Mouse (Mus musculus) MEL (cell line): ENCODE data around the gene Rad51b. TPM values are rescaled to one million over a fixed set of nuclear protein-coding genes. Genes with fewer than 3 reads are reported as not detected.

Experiments
- DNase-seq: peaks from one replicate; pipeline ENCODE4 v3.0.0; 2011; ENCODE audit warnings: low read depth, low spot score
- H3K27ac ChIP-seq: 2 replicates; pipeline ENCODE4 v1.5.1; 2012; ENCODE audit warnings: low read depth, mild to moderate bottlenecking, control low read depth, low read length, moderate library complexity; ENCODE audit not compliant: control insufficient read depth
- H3K27me3 ChIP-seq, 2 experiments: fragments of 150-350 bp in 1 of 2; sonication (generic) in 1 of 2; 2 replicates each; pipeline ENCODE4 v1.6.1; 2012; ENCODE audit warnings: low read length in 2 of 2, mild to moderate bottlenecking in 2 of 2, improper control_type of control experiment in 1 of 2, moderate library complexity in 1 of 2; ENCODE audit not compliant: insufficient read depth in 2 of 2, control insufficient read depth in 1 of 2
- H3K36me3 ChIP-seq, 2 experiments: 2 replicates each; pipeline ENCODE4 v1.6.1; 2012 to 2014; ENCODE audit warnings: low read length in 2 of 2, improper control_type of control experiment in 1 of 2, inconsistent platforms in 1 of 2, mild to moderate bottlenecking in 1 of 2; ENCODE audit not compliant: insufficient read depth in 2 of 2, control insufficient read depth in 1 of 2
- H3K4me1 ChIP-seq, 2 experiments: fragments of 150-350 bp in 1 of 2; sonication (generic) in 1 of 2; 2 replicates each; pipeline ENCODE4 v1.6.1; 2012; ENCODE audit warnings: low read length in 2 of 2, improper control_type of control experiment in 1 of 2, mild to moderate bottlenecking in 1 of 2; ENCODE audit not compliant: insufficient read depth in 2 of 2, control insufficient read depth in 1 of 2
- H3K4me3 ChIP-seq, 2 experiments: fragments of 150-350 bp in 1 of 2; sonication (generic) in 1 of 2; 2 replicates each; pipeline ENCODE4 v1.5.1; 2012; ENCODE audit warnings: low read depth in 2 of 2, low read length in 2 of 2, mild to moderate bottlenecking in 2 of 2, moderate library complexity in 2 of 2, control low read depth in 1 of 2, improper control_type of control experiment in 1 of 2; ENCODE audit not compliant: control insufficient read depth in 1 of 2, insufficient read depth in 1 of 2
- H3K79me2 ChIP-seq: 2 replicates; pipeline ENCODE4 v1.6.1; 2012; ENCODE audit warnings: mild to moderate bottlenecking, low read length, moderate library complexity; ENCODE audit not compliant: control insufficient read depth, poor library complexity, insufficient read depth
- H3K9ac ChIP-seq: 2 replicates; pipeline ENCODE4 v1.6.1; 2012; ENCODE audit warnings: low read depth, mild to moderate bottlenecking, control low read depth, low read length, moderate library complexity; ENCODE audit not compliant: control insufficient read depth, poor library complexity, severe bottlenecking
- H3K9me3 ChIP-seq: fragments of 150-350 bp; sonication (generic); replicated peaks from 2 replicates; pipeline ENCODE4 v1.6.1; 2012; ENCODE audit warnings: mild to moderate bottlenecking, low read length, improper control_type of control experiment, moderate library complexity; ENCODE audit not compliant: insufficient read depth
- BHLHE40 ChIP-seq: IDR thresholded peaks from 2 replicates; pipeline ENCODE4 v1.6.1; 2012; ENCODE audit warnings: low read depth, mild to moderate bottlenecking, inconsistent platforms, low read length, improper control_type of control experiment, borderline replicate concordance
- CTCF ChIP-seq, 3 experiments: IDR thresholded peaks in 2 of 3; conservative IDR thresholded peaks in 1 of 3; 2 replicates each; pipeline ENCODE4 v1.5.1; 2011 to 2012; ENCODE audit warnings: low read length in 3 of 3, low read depth in 2 of 3, mild to moderate bottlenecking in 2 of 3, improper control_type of control experiment in 1 of 3, inconsistent platforms in 1 of 3, mixed read lengths in 1 of 3, moderate library complexity in 1 of 3; ENCODE audit not compliant: control insufficient read depth in 1 of 3, insufficient read depth in 1 of 3, poor library complexity in 1 of 3, severe bottlenecking in 1 of 3
- EP300 ChIP-seq, 2 experiments: IDR thresholded peaks; 2 replicates each; pipeline ENCODE4 v1.6.1; 2011; ENCODE audit warnings: improper control_type of control experiment in 2 of 2, low read length in 2 of 2, low read depth in 1 of 2, mild to moderate bottlenecking in 1 of 2
- ETS1 ChIP-seq: IDR thresholded peaks from 2 replicates; pipeline ENCODE4 v1.6.1; 2012; ENCODE audit warnings: low read depth, mild to moderate bottlenecking, inconsistent platforms, low read length, improper control_type of control experiment, moderate library complexity
- GATA1 ChIP-seq: IDR thresholded peaks from 2 replicates; pipeline ENCODE4 v1.6.1; 2011; ENCODE audit warnings: low read depth, low read length, improper control_type of control experiment
- HCFC1 ChIP-seq: IDR thresholded peaks from 2 replicates; pipeline ENCODE4 v1.6.1; 2012; ENCODE audit warnings: low read depth, mild to moderate bottlenecking, inconsistent platforms, low read length, improper control_type of control experiment, moderate library complexity
- JUND ChIP-seq: IDR thresholded peaks from 2 replicates; pipeline ENCODE4 v1.6.1; 2011; ENCODE audit warnings: low read depth, mild to moderate bottlenecking, improper control_type of control experiment, low read length
- MAZ ChIP-seq: IDR thresholded peaks from 2 replicates; pipeline ENCODE4 v1.6.1; 2012; ENCODE audit warnings: low read depth, mild to moderate bottlenecking, inconsistent platforms, low read length, improper control_type of control experiment
- MYB ChIP-seq: IDR thresholded peaks from 2 replicates; pipeline ENCODE4 v1.6.1; 2011; ENCODE audit warnings: mild to moderate bottlenecking, low read depth, low read length, improper control_type of control experiment
- MYC ChIP-seq: IDR thresholded peaks from 2 replicates; pipeline ENCODE4 v1.6.1; 2011; ENCODE audit warnings: low read depth, mild to moderate bottlenecking, low read length, improper control_type of control experiment, moderate library complexity
- POLR2AphosphoS2 ChIP-seq: IDR thresholded peaks from 2 replicates; pipeline ENCODE4 v1.6.1; 2011; ENCODE audit warnings: low read length, improper control_type of control experiment
- RCOR1 ChIP-seq: IDR thresholded peaks from 2 replicates; pipeline ENCODE4 v1.6.1; 2012; ENCODE audit warnings: low read depth, mild to moderate bottlenecking, inconsistent platforms, low read length, improper control_type of control experiment
- SIN3A ChIP-seq: IDR thresholded peaks from 2 replicates; pipeline ENCODE4 v1.6.1; 2012; ENCODE audit warnings: low read length, improper control_type of control experiment, inconsistent platforms
- TAL1 ChIP-seq: IDR thresholded peaks from 2 replicates; pipeline ENCODE4 v1.6.1; 2012; ENCODE audit warnings: mild to moderate bottlenecking, inconsistent platforms, low read length, moderate library complexity, mixed read lengths
- TCF12 ChIP-seq: IDR thresholded peaks from 2 replicates; pipeline ENCODE4 v1.6.1; 2014; ENCODE audit warnings: low read depth, mild to moderate bottlenecking, inconsistent platforms, low read length, improper control_type of control experiment, moderate library complexity
- polyA plus RNA-seq, 2 experiments: library from polyadenylated mRNA; stranded (reverse) in 1 of 2; unstranded in 1 of 2; fragments of >175 nt in 1 of 2; fragments of >200 nt in 1 of 2; gene quantifications; 2 replicates each; pipeline versions ENCODE4 v1.2.1 to v1.2.4; 2012; ENCODE audit warnings: low replicate concordance in 2 of 2, low read depth in 1 of 2; ENCODE audit not compliant: insufficient read length in 2 of 2, insufficient read depth in 1 of 2, missing spikeins in 1 of 2
- total RNA-seq: library from RNA; depleted of rRNA; stranded (reverse); fragments of 300-350 nt; gene quantifications from 2 replicates; pipeline ENCODE4 v1.2.3, GENCODE M21; 2012

Rad51b gene
- total and polyA plus RNA-seq, 3 experiments, result 3.6 to 5.7 TPM; not detected in 1

DNA sequence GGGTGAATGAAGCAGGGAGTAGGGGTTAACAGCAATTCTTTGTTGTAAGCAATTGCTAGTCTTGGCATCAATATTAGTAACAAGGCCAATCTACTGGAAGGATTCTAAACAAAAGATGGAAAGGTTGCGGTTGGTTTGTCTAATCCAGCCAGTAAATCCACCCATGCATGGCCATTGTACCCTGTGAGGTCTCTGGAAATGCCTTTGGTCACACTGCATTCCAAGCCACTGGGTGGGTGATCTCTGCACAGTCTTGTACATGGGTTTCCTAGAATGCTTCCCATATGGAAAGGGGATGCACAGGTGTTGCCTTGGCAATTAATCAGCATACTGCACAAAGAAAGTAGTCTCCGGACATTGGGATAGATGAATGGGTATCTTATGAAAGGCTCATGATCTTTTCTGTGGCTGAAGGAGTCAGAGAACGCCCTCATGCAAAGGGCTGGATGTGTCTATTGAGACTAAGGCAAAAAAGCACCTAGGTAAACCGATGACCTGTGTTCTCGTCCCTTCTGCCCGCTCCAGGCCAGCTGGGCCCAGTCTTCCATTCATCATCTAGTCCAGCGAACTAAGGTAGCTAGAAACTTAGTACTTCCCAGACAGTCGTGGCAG lies 312.4 kb downstream of the Rad51b start:
- Histone ChIP-seq H3K27me3 (no peaks in the 10 kb centered on the region), H3K36me3 (peaks cover 0 to 26% of the 10 kb centered on the region in 2 experiments; a peak in 2 of 4 replicates), H3K4me3 (no peak overlapping the region)
- DNase-seq, result no peak
- TF ChIP-seq CTCF (IDR thresholded peaks at IDR 0.05 in 2 of 3, conservative IDR thresholded peaks at IDR 0.05 in 1 of 3; ENCODE audit: control insufficient read depth in 1 of 3, insufficient read depth in 1 of 3, low read depth in 2 of 3, low read length in 3 of 3, poor library complexity in 1 of 3, severe bottlenecking in 1 of 3) (no peak), RCOR1 (no peak)
- TF ChIP-seq, all 39 proteins: peak for 0
- peaks cover 14 to 17% of the 10 kb centered on the region in 2 experiments for H3K4me1 ChIP-seq
- no peak overlapping the region for H3K9ac ChIP-seq
- no peaks in the 10 kb centered on the region for H3K9me3 ChIP-seq
- H3K27ac ChIP-seq, result no peak overlapping the region
- H3K79me2 ChIP-seq, result no peaks in the 10 kb centered on the region

DNA sequence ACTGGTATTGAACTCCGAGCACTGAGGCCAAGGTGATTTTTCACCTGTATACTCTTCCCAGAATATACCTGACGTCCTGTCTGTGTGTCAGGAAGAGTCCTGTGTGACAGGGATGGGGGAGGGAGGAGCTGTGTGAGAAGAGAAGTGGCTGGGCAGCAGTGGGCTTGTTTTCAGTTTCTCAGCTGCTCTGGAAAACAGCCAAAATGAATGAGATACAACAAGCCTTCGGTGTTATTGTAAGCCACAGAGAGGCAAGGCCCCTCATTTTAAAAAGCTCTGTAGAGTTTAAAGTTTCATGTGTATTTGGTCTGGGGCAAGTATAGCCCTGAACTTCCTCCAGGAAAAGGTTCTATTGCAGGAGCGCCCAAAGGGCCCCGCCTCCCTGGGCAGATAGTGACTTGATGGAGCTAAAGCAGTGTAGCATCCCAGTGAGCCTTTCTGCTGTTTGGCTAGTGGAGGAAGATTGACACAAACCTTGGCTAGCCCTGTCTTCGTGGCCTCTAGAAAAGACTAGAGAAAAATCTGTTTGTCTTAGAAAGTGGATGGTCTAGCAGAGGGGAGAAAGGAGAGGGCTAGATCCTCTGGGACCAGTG lies 313.5 kb downstream of the Rad51b start:
- DNase-seq, result peak; percentile 20
- H3K27me3 ChIP-seq, result no peaks in the 10 kb centered on the region
- no peak overlapping the region for H3K4me3 ChIP-seq
- H3K9ac ChIP-seq, result no peak overlapping the region
- no peak for TF ChIP-seq TCF12
- TF ChIP-seq MYB, result no peak
- TF ChIP-seq MYC, result no peak
- TF ChIP-seq MAZ, result no peak
- peak; percentile 37; the same call in 1 of the 2 replicates for TF ChIP-seq ETS1
- no peak for TF ChIP-seq RCOR1
- TF ChIP-seq, all 39 proteins: peak for 1
- H3K36me3 ChIP-seq, result peaks cover 0 to 19% of the 10 kb centered on the region in 2 experiments; a peak in 2 of 4 replicates
- no peaks in the 10 kb centered on the region for H3K79me2 ChIP-seq
- no peaks in the 10 kb centered on the region for H3K9me3 ChIP-seq
- H3K4me1 ChIP-seq, result peaks cover 11 to 14% of the 10 kb centered on the region in 2 experiments
- no peak overlapping the region for H3K27ac ChIP-seq

DNA sequence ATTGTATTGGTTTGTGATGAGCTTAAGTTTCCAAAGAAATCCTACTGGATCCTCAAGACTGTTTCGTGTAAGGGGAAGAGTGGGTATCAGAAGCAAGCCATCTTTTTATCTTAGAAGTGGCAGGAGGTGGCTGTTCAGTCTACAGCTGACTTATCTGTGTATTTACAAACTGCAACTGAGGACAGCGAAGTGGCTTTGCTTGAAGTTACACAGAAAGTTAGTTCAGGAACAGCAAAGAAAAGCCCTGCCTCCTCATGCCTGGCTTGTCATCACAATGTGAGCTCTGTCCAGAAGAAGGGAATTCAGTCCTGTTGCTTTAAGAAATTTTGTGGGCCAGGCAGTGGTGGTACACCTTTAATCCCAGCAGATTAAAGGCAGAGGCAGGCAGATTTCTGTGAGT lies 314.6 kb downstream of the Rad51b start:
- Histone ChIP-seq H3K9ac (peak overlapping the region; percentile 30), H3K4me3 (peak overlapping the region in 1 of 2 experiments; percentile 8; a peak in 1 of 4 replicates), H3K4me1 (peaks cover 11% of the 10 kb centered on the region in 2 experiments), H3K36me3 (peaks cover 0 to 19% of the 10 kb centered on the region in 2 experiments; a peak in 2 of 4 replicates), H3K27me3 (no peaks in the 10 kb centered on the region), H3K27ac (peak overlapping the region; percentile 70), H3K79me2 (no peaks in the 10 kb centered on the region), H3K9me3 (no peaks in the 10 kb centered on the region)
- TF ChIP-seq POLR2AphosphoS2 (no peak), TAL1 (peak; percentile 32; the same call in 1 of the 2 replicates), JUND (no peak), BHLHE40 (peak; percentile 18; the same call in 1 of the 2 replicates), HCFC1 (no peak), ETS1 (peak; percentile 90), RCOR1 (0 out of 2 replicates have a peak, but pooled peaks have one; percentile 37), MYB (peak; percentile 31; the same call in 1 of the 2 replicates), TCF12 (peak; percentile 78), GATA1 (peak; percentile 79), SIN3A (peak; percentile 44; the same call in 1 of the 2 replicates), EP300 (IDR thresholded peaks at IDR 0.05; ENCODE audit: low read depth in 1 of 2, low read length in 2 of 2) (peak; percentile 56 to 76)
- peak; percentile 45 for DNase-seq
